Mouse (Mus musculus) limb, embryonic 13.5 days (tissue): ENCODE measurements at regions not wholly inside any gene's neighbourhood (a gene's known extent, or its start where the extent isn't known, plus 50 kb on each side); places are given as distances from the start of the nearest gene placed in this dataset.

Experiments
- ATAC-seq: fragments of 200-750 bp; cut with Nextera tagmentation; 2 replicates; pipeline ENCODE4 v1.8.0; 2017; ENCODE audit warnings: low read depth, moderate number of reproducible peaks, moderate TSS enrichment; ENCODE audit not compliant: low FRiP score
- H3K27ac ChIP-seq: fragments of 300-500 bp; sonication (generic); 2 replicates; pipeline ENCODE4 v1.5.1; 2015; ENCODE audit warnings: inconsistent platforms, mild to moderate bottlenecking, moderate library complexity
- H3K27me3 ChIP-seq: fragments of 300-500 bp; sonication (generic); 2 replicates; pipeline ENCODE4 v1.6.1; 2015; ENCODE audit warnings: mild to moderate bottlenecking, inconsistent platforms
- H3K36me3 ChIP-seq: fragments of 300-500 bp; sonication (generic); 2 replicates; pipeline ENCODE4 v1.6.1; 2015; ENCODE audit warnings: inconsistent platforms, mild to moderate bottlenecking, moderate library complexity
- H3K4me1 ChIP-seq: fragments of 300-500 bp; sonication (generic); 2 replicates; pipeline ENCODE4 v1.6.1; 2015; ENCODE audit warnings: inconsistent platforms
- H3K4me2 ChIP-seq: fragments of 300-500 bp; sonication (generic); replicated peaks from 2 replicates; pipeline ENCODE4 v1.6.1; 2015; ENCODE audit warnings: inconsistent platforms, mild to moderate bottlenecking, moderate library complexity
- H3K4me3 ChIP-seq: fragments of 300-500 bp; sonication (generic); 2 replicates; pipeline ENCODE4 v1.5.1; 2015; ENCODE audit warnings: moderate library complexity, mild to moderate bottlenecking, inconsistent platforms
- H3K9ac ChIP-seq: fragments of 300-500 bp; sonication (generic); 2 replicates; pipeline ENCODE4 v1.6.1; 2015; ENCODE audit warnings: mild to moderate bottlenecking, inconsistent platforms
- H3K9me3 ChIP-seq: fragments of 300-500 bp; sonication (generic); 2 replicates; pipeline ENCODE4 v1.6.1; 2016; ENCODE audit warnings: inconsistent platforms
- WGBS: fragments of 180-500 bp; shearing (Covaris S2); methylation state at CpG from one replicate; pipeline ENCODE4 v1.1.7; 2015; 5-methylcytosine and 5-hydroxymethylcytosine counted together

GRCm38 (mm10) chr2:123385622-123386418 lies 620.8 kb downstream of the Sqor start:
- ATAC-seq = no peak
- Histone ChIP-seq H3K9ac (no peak overlapping the region), H3K9me3 (no peaks in the 10 kb centered on the region), H3K27me3 (no peaks in the 10 kb centered on the region), H3K4me2 (no peak overlapping the region), H3K27ac (no peak overlapping the region), H3K4me3 (no peak overlapping the region), H3K4me1 (no peaks in the 10 kb centered on the region), H3K36me3 (no peaks in the 10 kb centered on the region)
- 57% methylated on average over 6 of the region's 6 CpGs for WGBS

DNA sequence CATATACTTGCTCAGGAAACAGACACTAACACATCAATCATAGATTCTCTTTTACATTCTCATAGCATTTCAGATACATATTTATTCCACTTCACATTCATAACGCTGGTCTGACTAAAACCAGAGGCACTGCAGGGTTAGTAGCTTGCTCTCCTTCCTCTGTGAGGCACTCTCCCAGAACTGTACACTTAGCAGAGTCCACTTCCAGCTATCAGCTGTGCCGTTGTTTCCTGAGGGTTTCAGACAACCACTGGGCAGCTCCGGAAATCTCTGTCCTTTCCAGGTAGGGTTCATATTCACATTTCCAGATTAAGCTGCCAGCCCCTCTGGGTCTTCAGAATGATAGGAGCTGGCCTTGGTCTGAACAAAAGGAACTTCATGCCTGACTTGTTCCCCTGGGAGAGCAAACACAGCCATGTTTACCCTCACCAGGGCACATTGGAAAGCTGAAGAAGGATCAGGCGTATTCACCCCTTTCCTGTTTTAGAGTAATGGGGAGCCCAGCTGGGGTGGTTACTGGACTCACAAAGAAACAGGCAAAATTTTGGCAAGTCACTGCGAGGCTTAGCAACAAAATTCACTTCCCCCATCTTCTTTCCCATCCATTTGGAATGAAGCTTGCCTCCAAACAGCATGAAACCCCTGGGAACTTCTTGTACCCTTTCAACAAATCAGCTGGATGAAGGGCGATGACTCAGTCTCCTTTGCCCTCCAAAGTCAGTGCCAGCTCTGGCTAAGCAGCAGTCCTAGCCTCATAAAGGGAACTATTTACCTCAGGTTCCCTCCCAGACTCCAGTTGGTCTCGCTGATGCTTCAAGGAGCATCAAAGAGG lies 622.0 kb downstream of the Sqor start:
- no peak overlapping the region for H3K9ac ChIP-seq
- H3K4me2 ChIP-seq = no peak overlapping the region
- H3K4me3 ChIP-seq = no peak overlapping the region
- no peak for ATAC-seq
- 76% methylated on average over 7 of the region's 7 CpGs for WGBS
- no peaks in the 10 kb centered on the region for H3K36me3 ChIP-seq
- no peaks in the 10 kb centered on the region for H3K4me1 ChIP-seq
- no peak overlapping the region for H3K27ac ChIP-seq
- H3K27me3 ChIP-seq = no peaks in the 10 kb centered on the region
- no peaks in the 10 kb centered on the region for H3K9me3 ChIP-seq

DNA sequence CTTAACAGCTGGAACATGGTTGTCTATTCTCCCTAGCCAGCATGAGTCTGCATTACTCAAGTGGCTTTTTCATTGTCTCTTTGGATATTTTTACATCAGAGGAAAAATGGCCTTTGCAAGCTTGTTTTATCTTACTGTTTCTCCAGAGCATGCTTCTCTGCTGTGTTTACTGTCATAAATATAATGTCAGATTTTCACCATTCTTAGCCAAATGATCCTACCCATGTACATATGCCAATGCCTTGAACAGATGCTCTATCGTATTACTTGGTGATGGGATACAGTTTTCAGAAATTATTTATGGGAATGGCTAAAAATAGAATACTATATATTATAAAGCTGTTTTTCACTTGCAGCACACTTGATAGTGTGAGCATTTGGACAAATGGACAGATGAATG lies 625.9 kb downstream of the Sqor start:
- H3K4me2 ChIP-seq = no peak overlapping the region
- H3K27ac ChIP-seq = no peak overlapping the region

DNA sequence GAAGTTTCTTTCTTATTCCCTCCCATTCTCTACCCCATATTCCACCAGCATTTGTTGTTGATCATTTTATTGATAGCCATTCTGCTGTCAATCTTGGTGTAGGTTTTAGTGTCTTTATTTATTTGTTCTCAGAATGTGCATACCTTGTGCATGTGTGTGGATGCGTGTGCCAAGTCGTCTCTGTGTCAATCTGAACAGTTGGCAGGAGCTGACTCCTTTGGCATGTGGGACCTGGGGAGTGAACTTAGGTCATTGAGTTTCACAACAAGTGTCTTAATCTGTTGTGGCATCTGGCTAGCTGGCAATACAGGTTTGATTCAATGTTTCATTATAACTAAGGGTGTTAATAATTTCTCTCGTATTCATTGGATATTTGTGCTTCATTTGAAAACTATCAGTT lies 629.3 kb downstream of the Sqor start:
- WGBS = 90% methylated on average over 3 of the region's 3 CpGs

More for the DNA sequence above, 625.9 kb downstream of the Sqor start:
- H3K4me3 ChIP-seq = no peak overlapping the region
- no peaks in the 10 kb centered on the region for H3K4me1 ChIP-seq
- H3K9ac ChIP-seq = no peak overlapping the region
- no peaks in the 10 kb centered on the region for H3K9me3 ChIP-seq
- no peaks in the 10 kb centered on the region for H3K36me3 ChIP-seq
- H3K27me3 ChIP-seq = no peaks in the 10 kb centered on the region
- no peak for ATAC-seq
- 92% methylated on average over 1 of the region's 1 CpGs for WGBS

GRCm38 (mm10) chr2:123397551-123397950 lies 632.5 kb downstream of the Sqor start:
- Histone ChIP-seq H3K36me3 (no peaks in the 10 kb centered on the region), H3K4me2 (no peak overlapping the region), H3K4me1 (no peaks in the 10 kb centered on the region), H3K9ac (no peak overlapping the region), H3K27me3 (no peaks in the 10 kb centered on the region), H3K4me3 (no peak overlapping the region), H3K9me3 (no peaks in the 10 kb centered on the region), H3K27ac (no peak overlapping the region)
- 55% methylated on average over 1 of the region's 1 CpGs for WGBS
- no peak for ATAC-seq

More for the DNA sequence above, 629.3 kb downstream of the Sqor start:
- H3K27ac ChIP-seq = no peak overlapping the region
- no peak overlapping the region for H3K9ac ChIP-seq
- no peak overlapping the region for H3K4me3 ChIP-seq
- H3K4me2 ChIP-seq = no peak overlapping the region
- no peak for ATAC-seq
- no peaks in the 10 kb centered on the region for H3K9me3 ChIP-seq
- H3K4me1 ChIP-seq = no peaks in the 10 kb centered on the region
- H3K27me3 ChIP-seq = no peaks in the 10 kb centered on the region
- H3K36me3 ChIP-seq = no peaks in the 10 kb centered on the region

GRCm38 (mm10) chr2:123401064-123401463 lies 636.0 kb downstream of the Sqor start:
- no peak overlapping the region for H3K27ac ChIP-seq
- no peak for ATAC-seq
- H3K4me1 ChIP-seq = no peaks in the 10 kb centered on the region
- H3K4me2 ChIP-seq = no peak overlapping the region
- H3K36me3 ChIP-seq = no peaks in the 10 kb centered on the region
- H3K4me3 ChIP-seq = no peak overlapping the region
- H3K27me3 ChIP-seq = no peaks in the 10 kb centered on the region
- H3K9me3 ChIP-seq = no peaks in the 10 kb centered on the region
- H3K9ac ChIP-seq = no peak overlapping the region

- WGBS = 70% methylated on average over 3 of the region's 3 CpGs
- no peak for ATAC-seq
Measured at GRCm38 (mm10) chr2:123409075-123409474, 644.0 kb downstream of the Sqor start.

DNA sequence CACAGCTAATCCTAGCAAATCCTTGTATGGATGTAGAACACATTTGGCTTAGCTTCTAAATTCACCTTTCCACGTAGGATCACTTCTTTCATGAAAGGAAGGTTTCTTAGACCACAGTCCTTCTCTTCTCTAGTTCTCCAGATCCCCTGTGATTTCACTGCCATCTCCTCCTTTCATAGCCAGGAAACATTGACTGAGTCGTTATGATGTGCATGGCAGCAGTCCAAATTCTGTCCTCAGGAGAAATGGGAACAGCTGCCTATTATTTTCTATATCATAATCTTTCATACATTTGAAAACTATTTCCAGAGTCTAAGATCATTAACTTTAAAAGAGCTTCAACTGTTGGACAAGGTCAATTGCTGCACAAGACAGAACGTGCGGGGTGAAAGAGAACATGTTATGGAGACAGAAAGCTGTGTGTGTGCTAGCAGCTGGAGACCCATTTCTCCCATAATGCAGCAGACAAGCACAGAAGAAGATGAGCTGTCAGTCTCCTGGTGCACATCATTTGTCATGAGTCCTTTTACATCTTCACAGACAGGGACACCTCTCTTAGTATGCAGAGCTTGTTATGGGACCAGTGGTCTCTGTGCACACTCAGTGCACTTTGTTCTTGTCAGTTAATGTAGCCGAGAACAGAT lies 631.6 kb upstream of the Sema6d start:
- Histone ChIP-seq H3K4me3 (no peak overlapping the region), H3K4me2 (no peak overlapping the region), H3K9ac (no peak overlapping the region), H3K9me3 (no peaks in the 10 kb centered on the region), H3K27me3 (no peaks in the 10 kb centered on the region), H3K27ac (no peak overlapping the region), H3K4me1 (no peaks in the 10 kb centered on the region), H3K36me3 (no peaks in the 10 kb centered on the region)
- ATAC-seq = no peak
- WGBS = 56% methylated on average over 5 of the region's 5 CpGs

More at GRCm38 (mm10) chr2:123409075-123409474, 644.0 kb downstream of the Sqor start:
- Histone ChIP-seq H3K27ac (no peak overlapping the region), H3K27me3 (no peaks in the 10 kb centered on the region), H3K36me3 (no peaks in the 10 kb centered on the region), H3K9ac (no peak overlapping the region), H3K4me3 (no peak overlapping the region), H3K9me3 (no peaks in the 10 kb centered on the region), H3K4me2 (no peak overlapping the region), H3K4me1 (no peaks in the 10 kb centered on the region)

DNA sequence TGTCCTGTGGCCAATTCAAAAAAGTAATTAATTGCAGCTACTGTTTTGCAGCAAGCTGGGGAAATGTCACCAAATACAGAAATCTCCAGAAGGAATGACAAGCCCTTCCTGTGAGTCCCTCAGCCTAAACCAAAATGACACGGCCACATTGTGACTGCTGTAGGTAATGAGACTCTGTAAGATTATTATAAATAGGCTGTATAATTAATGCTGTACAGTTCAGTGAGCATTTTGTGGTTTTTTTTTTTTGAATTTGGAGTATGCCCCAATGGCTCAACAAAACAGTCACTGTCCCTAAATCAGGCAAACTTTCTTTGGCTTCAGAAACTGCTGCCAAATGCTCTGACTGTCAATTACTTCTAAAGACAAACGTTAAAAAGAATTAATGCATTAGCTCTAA lies 615.9 kb upstream of the Sema6d start:
- H3K4me2 ChIP-seq = no peak overlapping the region
- 72% methylated on average over 2 of the region's 2 CpGs for WGBS
- H3K9me3 ChIP-seq = no peaks in the 10 kb centered on the region
- no peak overlapping the region for H3K9ac ChIP-seq
- no peak for ATAC-seq
- no peaks in the 10 kb centered on the region for H3K4me1 ChIP-seq
- no peak overlapping the region for H3K4me3 ChIP-seq
- H3K36me3 ChIP-seq = no peaks in the 10 kb centered on the region
- no peak overlapping the region for H3K27ac ChIP-seq
- no peaks in the 10 kb centered on the region for H3K27me3 ChIP-seq

DNA sequence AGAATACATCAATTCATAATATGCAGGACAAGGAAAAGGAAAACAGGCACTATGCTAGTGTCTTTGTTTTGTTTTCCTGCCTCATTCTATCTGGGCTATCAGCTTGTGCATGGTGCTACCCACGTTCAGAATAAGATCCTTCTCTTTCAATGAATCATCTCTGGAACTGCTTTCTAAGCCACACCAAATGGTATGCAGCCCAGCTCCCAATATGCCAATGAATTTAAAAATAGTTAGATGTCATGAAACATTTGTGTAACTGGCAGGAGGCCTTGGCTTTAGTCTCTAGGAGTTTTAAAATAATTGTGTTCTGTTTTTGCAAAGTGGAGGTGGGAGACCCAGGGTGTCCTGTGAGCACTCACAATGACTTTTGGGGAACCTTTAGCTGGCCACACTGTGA lies 603.1 kb upstream of the Sema6d start:
- 50% methylated on average over 1 of the region's 1 CpGs for WGBS
- Histone ChIP-seq H3K27ac (no peak overlapping the region), H3K9ac (no peak overlapping the region), H3K4me1 (no peaks in the 10 kb centered on the region), H3K36me3 (no peaks in the 10 kb centered on the region), H3K4me3 (no peak overlapping the region), H3K4me2 (no peak overlapping the region), H3K9me3 (no peaks in the 10 kb centered on the region), H3K27me3 (no peaks in the 10 kb centered on the region)
- no peak for ATAC-seq

DNA sequence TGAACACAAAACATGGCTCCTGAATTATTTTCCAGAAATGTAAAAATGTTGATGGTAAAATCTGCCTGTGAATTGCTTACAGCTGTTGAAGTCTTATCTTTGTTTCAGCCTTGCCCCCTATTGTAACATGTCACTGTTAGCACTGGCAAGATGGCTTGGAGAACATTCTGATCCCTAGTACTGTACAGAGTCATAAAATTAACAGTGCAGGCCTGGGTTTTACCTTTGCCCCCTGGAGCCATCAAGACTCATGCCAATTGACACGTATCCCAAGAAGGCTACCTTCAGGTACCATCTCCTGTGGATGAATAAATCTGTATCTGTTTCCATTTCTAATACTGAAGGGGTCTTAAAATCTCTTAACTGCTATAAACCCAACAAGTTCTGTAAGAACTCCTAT lies 583.6 kb upstream of the Sema6d start:
- H3K36me3 ChIP-seq = no peaks in the 10 kb centered on the region
- no peaks in the 10 kb centered on the region for H3K27me3 ChIP-seq
- no peak overlapping the region for H3K27ac ChIP-seq
- WGBS = 76% methylated on average over 1 of the region's 1 CpGs
- ATAC-seq = no peak
- no peak overlapping the region for H3K4me2 ChIP-seq
- H3K4me1 ChIP-seq = no peaks in the 10 kb centered on the region
- no peaks in the 10 kb centered on the region for H3K9me3 ChIP-seq
- no peak overlapping the region for H3K9ac ChIP-seq
- no peak overlapping the region for H3K4me3 ChIP-seq

DNA sequence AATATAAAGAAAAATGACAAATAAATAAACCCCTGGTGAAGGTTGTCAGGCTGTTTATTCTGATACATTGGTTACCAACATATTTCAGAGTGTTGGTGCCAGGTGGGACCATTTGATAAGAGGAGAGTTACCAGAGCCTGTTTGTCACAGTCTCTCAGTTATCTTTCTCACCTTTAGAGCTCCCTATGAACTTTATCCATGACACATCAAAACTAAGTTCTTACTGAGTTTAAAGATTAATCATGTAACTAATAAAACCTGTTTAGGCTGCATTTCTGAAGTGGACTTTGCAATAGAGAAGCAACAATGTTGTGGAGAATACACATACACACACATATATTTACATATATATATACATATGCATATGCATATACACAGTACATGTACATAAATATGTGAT lies 582.7 kb upstream of the Sema6d start:
- Histone ChIP-seq H3K9ac (no peak overlapping the region), H3K4me2 (no peak overlapping the region), H3K4me1 (no peaks in the 10 kb centered on the region), H3K9me3 (no peaks in the 10 kb centered on the region), H3K4me3 (no peak overlapping the region), H3K27me3 (no peaks in the 10 kb centered on the region), H3K36me3 (no peaks in the 10 kb centered on the region), H3K27ac (no peak overlapping the region)
- no peak for ATAC-seq
